Mouse (Mus musculus) cerebellum, adult 2 months (tissue): Measurements from ENCODE around the gene Tanc1. TPM values are rescaled to one million over a fixed set of nuclear protein-coding genes. Genes with fewer than 3 reads are reported as not detected.

Experiments
- DNase-seq, 2 experiments: peaks; one replicate each; pipeline ENCODE4 v3.0.0; 2021
- H3K27ac ChIP-seq: fragments of 200-500 bp; 2 replicates; pipeline ENCODE4 v1.5.1; 2012; ENCODE audit warnings: low read length, control low read depth, inconsistent platforms; ENCODE audit not compliant: insufficient read depth
- H3K27me3 ChIP-seq: fragments of 200-500 bp; 2 replicates; pipeline ENCODE4 v1.6.1; 2012; ENCODE audit warnings: inconsistent platforms, mild to moderate bottlenecking, low read length, moderate library complexity; ENCODE audit not compliant: control insufficient read depth, insufficient read depth
- H3K4me1 ChIP-seq: fragments of 200-500 bp; 2 replicates; pipeline ENCODE4 v1.6.1; 2011; ENCODE audit warnings: low read length; ENCODE audit not compliant: control insufficient read depth, insufficient read depth
- H3K4me3 ChIP-seq: fragments of 200-500 bp; replicated peaks from 2 replicates; pipeline ENCODE3; 2011; ENCODE audit warnings: mild to moderate bottlenecking, low read depth, low read length, control low read depth; ENCODE audit not compliant: insufficient read depth
- CTCF ChIP-seq: fragments of 200-500 bp; IDR thresholded peaks from 2 replicates; pipeline ENCODE4 v1.5.1; 2011; ENCODE audit warnings: low read depth, mild to moderate bottlenecking, control low read depth, low read length, moderate library complexity, borderline replicate concordance; ENCODE audit not compliant: insufficient read depth
- POLR2A ChIP-seq: fragments of 200-500 bp; IDR thresholded peaks from 2 replicates; pipeline ENCODE4 v1.6.1; 2011; ENCODE audit warnings: low read length, control low read depth, borderline replicate concordance; ENCODE audit not compliant: insufficient read depth
- WGBS: fragments of 180-500 bp; shearing (Covaris S2); methylation state at CpG from one replicate; pipeline ENCODE4 v1.1.7; 2018; 5-methylcytosine and 5-hydroxymethylcytosine counted together
- polyA plus RNA-seq: library from polyadenylated mRNA; depleted of rRNA; stranded (reverse); fragments of >200 nt; gene quantifications from 2 replicates; pipeline ENCODE4 v1.2.3, GENCODE M21; 2012

Gene Tanc1
- polyA plus RNA-seq, 1 experiment = 40.7 TPM

DNA sequence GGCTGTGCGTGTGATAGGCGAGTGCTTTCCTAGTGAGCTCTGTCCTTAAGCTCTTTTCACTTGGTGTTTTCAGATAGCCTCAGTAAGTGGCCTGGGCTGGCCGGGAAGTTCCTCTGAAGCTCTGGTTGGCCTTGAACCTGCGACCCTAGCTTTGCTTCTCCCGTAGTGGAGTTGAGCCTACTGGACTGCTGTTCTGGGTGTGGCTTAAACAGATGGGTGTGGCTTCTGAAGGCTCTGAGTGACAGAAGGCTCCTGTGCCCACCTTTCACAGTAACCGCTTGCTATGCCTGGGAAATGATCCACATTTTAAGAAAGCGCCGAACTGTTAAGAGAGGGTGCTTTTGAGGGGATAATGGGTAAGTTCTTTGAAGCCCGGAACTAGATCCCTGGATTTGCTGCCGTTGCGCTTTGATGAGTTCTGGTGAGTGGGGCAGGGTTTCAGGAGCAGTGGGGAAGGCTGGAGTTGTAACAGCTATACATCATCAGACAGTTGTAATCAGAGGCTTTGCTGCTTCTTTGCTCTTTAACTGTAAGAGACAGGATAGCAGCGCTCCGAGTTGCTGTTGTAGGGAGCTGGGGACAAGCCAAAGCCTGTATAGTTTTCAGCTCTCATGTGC lies 144.4 kb downstream of the Tanc1 start:
- DNase-seq = no peak
- Histone ChIP-seq H3K4me3 (no peak overlapping the region), H3K27ac (no peak overlapping the region), H3K4me1 (no peaks in the 10 kb centered on the region), H3K27me3 (no peaks in the 10 kb centered on the region)
- no peak for TF ChIP-seq CTCF
- 78% methylated on average over 13 of the region's 13 CpGs for WGBS

DNA sequence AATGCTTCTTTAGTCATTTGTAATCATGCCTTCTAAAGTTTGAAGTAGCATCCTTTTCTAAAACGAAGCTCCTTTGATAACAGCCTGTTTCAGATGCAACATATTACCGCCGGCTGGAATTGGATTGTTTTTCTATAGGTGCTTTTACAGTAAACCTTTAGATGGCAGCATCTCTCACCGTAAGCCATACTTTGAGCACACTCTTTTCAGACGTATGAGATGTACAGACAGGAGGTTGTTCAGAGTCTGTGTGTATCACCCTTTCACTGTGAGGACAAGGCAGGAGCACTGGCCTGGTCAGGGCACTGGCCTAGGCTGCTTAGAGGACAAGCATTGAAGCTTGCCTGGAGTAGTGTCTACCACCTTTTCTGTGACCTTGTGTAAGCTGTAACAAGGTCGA lies 145.2 kb downstream of the Tanc1 start:
- 58% methylated on average over 6 of the region's 6 CpGs for WGBS
- Histone ChIP-seq H3K27me3 (no peaks in the 10 kb centered on the region), H3K4me1 (no peaks in the 10 kb centered on the region), H3K27ac (no peak overlapping the region), H3K4me3 (no peak overlapping the region)
- DNase-seq = peak in 1 of 2 experiments; percentile 27
- TF ChIP-seq POLR2A = no peak
- TF ChIP-seq CTCF = 0 out of 2 replicates have a peak, but pooled peaks have one; percentile 21

DNA sequence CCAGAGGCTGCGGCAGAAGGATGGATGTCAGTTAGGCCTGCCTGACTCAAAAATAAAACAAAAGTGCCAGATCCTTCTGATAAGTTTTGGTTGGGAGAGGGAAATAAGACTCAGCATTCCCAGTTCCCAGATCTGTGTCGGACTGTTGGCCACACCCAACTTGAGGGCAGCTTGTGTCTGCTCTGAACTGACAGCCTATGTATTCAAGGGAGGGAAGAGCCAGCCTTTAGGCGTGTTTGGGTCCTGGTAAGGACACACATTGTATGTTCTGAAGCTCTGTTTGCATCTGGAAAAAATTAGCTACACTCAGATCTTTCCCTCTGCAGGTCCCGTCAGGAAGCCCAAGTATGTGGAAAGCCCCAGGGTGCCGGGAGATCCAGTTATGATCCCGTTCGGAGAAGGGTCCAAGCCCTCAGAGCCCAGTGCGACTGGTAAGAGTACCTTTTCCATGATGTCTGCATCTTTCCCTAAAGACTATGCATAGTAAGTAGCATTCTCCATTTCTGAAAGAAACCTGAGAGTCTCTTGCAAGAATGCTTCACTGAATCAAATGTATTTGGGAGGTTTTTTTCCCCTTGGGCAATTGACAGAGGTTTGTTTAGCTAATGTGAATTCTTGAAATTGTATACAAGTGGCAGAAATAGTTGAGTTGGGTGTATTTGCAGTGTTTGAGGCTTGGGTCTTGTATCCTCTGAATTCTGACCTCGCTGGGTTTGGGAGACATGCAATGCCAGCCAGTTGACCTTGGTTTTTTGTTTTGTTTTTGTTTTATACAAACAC lies 146.5 kb downstream of the Tanc1 start:
- no peak for DNase-seq
- no peaks in the 10 kb centered on the region for H3K27me3 ChIP-seq
- no peak overlapping the region for H3K4me3 ChIP-seq
- H3K4me1 ChIP-seq = no peaks in the 10 kb centered on the region
- 81% methylated on average over 9 of the region's 9 CpGs for WGBS
- TF ChIP-seq POLR2A (no peak), CTCF (no peak)
- no peak overlapping the region for H3K27ac ChIP-seq

DNA sequence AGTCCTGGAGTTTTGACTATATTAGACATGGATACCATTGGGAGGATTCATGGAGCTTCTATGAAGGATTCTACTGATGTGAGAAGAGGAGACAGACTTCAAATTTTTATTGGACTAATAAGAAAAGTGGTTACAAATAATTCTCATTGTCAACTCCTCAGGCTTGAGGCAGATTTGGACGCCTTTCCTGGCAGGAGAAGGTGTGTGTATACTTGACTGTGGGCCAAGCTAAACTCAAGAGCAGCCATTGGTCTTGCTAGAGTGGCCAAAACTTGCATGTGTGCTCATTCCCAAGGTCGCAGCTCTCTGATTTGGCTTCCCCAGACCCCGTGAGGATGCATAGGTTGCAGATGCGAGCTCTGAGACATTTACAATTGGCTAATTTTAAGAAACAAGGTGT lies 148.9 kb downstream of the Tanc1 start:
- H3K27me3 ChIP-seq = no peaks in the 10 kb centered on the region
- no peaks in the 10 kb centered on the region for H3K4me1 ChIP-seq
- no peak for TF ChIP-seq POLR2A
- no peak overlapping the region for H3K4me3 ChIP-seq
- 37% methylated on average over 4 of the region's 4 CpGs for WGBS
- DNase-seq = peak in 1 of 2 experiments; percentile 34
- H3K27ac ChIP-seq = no peak overlapping the region

DNA sequence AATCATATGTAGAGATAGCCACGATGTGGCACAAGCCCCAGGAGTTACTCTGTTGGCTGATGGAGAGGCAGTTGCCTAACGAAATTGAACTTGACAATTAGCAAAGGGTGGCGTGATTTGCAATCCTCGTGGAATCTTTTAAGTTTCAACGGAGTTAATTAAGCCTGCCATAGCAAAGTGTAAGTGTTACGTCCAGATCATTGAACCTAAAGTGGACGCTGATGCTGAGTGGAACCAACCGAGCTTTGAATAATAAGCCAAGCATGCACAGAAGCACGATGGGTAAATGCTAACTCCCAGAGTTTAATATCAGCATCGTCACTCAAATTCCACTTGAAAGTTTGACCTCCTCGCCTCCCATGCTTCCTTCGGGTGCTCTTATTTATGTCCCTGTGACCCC lies 149.3 kb downstream of the Tanc1 start:
- Histone ChIP-seq H3K4me3 (no peak overlapping the region), H3K27ac (no peak overlapping the region), H3K4me1 (no peaks in the 10 kb centered on the region), H3K27me3 (no peaks in the 10 kb centered on the region)
- TF ChIP-seq CTCF = no peak
- TF ChIP-seq POLR2A = no peak
- 49% methylated on average over 12 of the region's 12 CpGs for WGBS
- DNase-seq = no peak

DNA sequence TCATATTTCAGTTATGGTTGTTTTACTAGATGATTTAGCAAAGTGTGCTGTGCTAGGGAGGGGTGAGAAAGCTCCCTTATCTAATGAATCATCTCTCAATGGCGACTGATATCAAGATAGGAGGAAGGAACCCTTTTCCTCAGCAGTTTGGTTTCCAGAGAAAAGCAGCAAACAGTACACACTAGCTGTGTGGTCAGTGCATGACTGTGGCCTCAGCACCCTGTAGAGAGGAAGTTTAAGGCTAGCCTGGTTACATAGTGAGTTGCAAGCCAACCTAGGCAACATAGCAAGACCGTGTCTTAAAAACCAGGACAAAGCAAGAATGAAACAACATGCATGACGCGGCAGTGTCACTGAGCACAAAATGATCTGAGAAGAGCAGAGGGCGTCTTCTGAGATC lies 150.4 kb downstream of the Tanc1 start:
- no peak for DNase-seq
- Histone ChIP-seq H3K4me1 (no peaks in the 10 kb centered on the region), H3K4me3 (no peak overlapping the region), H3K27me3 (no peaks in the 10 kb centered on the region), H3K27ac (no peak overlapping the region)
- 95% methylated on average over 5 of the region's 5 CpGs for WGBS
- TF ChIP-seq POLR2A = no peak
- no peak for TF ChIP-seq CTCF

DNA sequence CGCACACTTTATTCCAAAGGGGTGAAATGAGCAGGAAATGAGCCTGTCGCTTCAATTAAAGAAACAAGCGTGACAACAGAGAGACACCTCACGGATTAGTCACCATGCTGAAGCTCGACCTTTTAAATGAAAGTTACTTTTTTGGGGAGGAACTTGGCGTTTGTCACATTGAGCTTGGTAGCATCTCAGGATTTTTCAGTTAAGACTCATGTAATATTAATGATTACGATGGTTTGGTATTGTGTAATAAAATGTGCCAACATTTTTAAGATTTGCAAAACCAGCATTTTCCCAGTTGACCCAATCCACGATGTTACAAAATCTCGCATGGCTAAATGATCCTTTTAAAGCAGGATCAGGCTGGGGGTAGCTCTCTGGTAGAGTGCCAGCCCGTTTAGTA lies 153.8 kb downstream of the Tanc1 start:
- Histone ChIP-seq H3K4me3 (no peak overlapping the region), H3K27ac (no peak overlapping the region), H3K4me1 (no peaks in the 10 kb centered on the region), H3K27me3 (no peaks in the 10 kb centered on the region)
- no peak for DNase-seq
- TF ChIP-seq POLR2A (no peak), CTCF (no peak)
- WGBS = 63% methylated on average over 10 of the region's 10 CpGs

DNA sequence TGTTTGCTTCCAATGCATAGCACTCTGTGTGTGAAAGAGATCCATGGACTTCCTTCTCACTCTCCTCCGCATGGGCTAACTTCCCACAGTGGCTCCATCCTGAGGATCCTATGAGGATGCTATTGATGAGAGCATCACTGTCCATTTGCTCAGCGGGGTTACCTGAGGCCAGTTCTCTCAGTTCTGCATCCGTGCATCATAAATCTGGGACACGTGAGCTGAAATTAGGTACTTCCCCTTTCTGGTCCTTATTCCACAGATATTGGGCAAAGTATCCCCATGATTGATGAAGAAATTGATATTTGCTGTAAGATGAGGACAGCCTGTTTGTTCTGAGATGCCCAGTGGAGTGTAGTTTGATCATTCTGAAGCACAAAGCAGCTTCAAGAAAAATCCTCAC lies 156.1 kb downstream of the Tanc1 start:
- Histone ChIP-seq H3K27me3 (no peaks in the 10 kb centered on the region), H3K4me3 (no peak overlapping the region), H3K4me1 (no peaks in the 10 kb centered on the region), H3K27ac (no peak overlapping the region)
- no peak for DNase-seq
- WGBS = 82% methylated on average over 4 of the region's 4 CpGs
- TF ChIP-seq CTCF (no peak), POLR2A (no peak)
